Mouse (Mus musculus) mouse trophoblast stem cell (cell line): ENCODE data around the gene Bbx.

Experiments used
- in situ Hi-C, 2 experiments: fragments of 300-500 bp; cut with MseI, MboI; formaldehyde crosslinking; loops; 2 replicates in 1 of 2; 3 replicates in 1 of 2; pipeline ENCODE4 v1.15.1; 2025

The Bbx gene

GRCm38 (mm10) chr16:50167231-50167982 is 264.8 kb downstream of the Bbx start:
- in situ Hi-C loops: no loop called here

GRCm38 (mm10) chr16:50160418-50161271 is 271.5 kb downstream of the Bbx start:
- in situ Hi-C loops: no loop called here

GRCm38 (mm10) chr16:50158546-50158945 is 273.6 kb downstream of the Bbx start:
- in situ Hi-C loops: no loop called here

GRCm38 (mm10) chr16:50149606-50150005 is 282.6 kb downstream of the Bbx start:
- in situ Hi-C loops: no loop called here

- in situ Hi-C loops: no loop called here
These were observed 284.3 kb downstream of the Bbx start for GRCm38 (mm10) chr16:50147900-50148299.
